In the genomic region with DNA sequence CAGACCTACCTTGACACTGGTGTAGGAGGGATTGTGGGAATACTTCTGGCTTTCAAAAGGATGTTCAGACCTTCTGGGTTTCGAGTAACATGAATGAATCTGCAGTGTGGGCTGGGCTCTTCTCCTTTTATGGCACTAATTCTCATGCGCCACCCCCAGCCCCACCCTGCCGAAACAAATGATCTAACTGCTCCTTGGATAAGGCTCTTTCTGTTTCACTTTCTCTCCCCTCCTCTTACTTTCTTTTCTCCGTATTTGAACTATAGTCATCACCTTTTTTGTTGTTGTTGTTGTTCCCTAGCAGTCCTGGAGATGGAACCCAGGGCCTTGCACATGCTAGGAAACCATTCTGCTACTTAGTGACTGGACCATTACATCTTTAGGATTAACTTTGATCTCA, we compare ENCODE assay signal across 21 mouse cellular contexts. TPM values are rescaled to one million over a fixed set of nuclear protein-coding genes. Genes with fewer than 3 reads are reported as not detected.
DNase-seq lines count a peak whose midpoint lies in the region; ATAC-seq lines count a peak whose summit lies in the region.
"Had no signal": no experiment of that assay in that cellular context is flagged by ENCODE, and none has a peak within 500 bp of the region (broad histone marks: within the 10 kb centered on the region; RNA-seq: fewer than 3 reads in every experiment).

No protein-coding gene starts in this region.

- H3K36me3 ChIP-seq in intestine, embryonic 15.5 days = no peaks in the 10 kb centered on the region
- H3K36me3 ChIP-seq: hindbrain, embryonic 12.5 days had no signal

- H3K4me1 ChIP-seq in intestine, embryonic 15.5 days (replicated peaks) = no peaks in the 10 kb centered on the region
- H3K4me1 ChIP-seq: hindbrain, embryonic 12.5 days had no signal

- H3K4me3 ChIP-seq in intestine, embryonic 15.5 days (replicated peaks) = no peak overlapping the region
- H3K4me3 ChIP-seq: hindbrain, embryonic 12.5 days; myocyte had no signal

- WGBS in intestine, embryonic 15.5 days = 50% methylated on average over 4 of the region's 4 CpGs

- H3K9ac ChIP-seq in intestine, embryonic 15.5 days = no peak overlapping the region
- H3K9ac ChIP-seq: hindbrain, embryonic 12.5 days had no signal

- peak; percentile 68 for DNase-seq in CD4-positive helper T cell, adult 2 months (ENCODE audit: low read depth, low spot score)
- DNase-seq in ZHBTc4 (ENCODE audit: low read depth, low spot score) = peak; percentile 9
- DNase-seq in layer of hippocampus, adult 11-12 months (ENCODE audit: low spot score) = no peak
- no peak for DNase-seq in kidney, postnatal 36 days
- no peak for DNase-seq in thymus, postnatal 14 days
- no peak for DNase-seq in left cerebral cortex, postnatal 14 days (ENCODE audit: low spot score in 2 of 2)
- DNase-seq: adrenal gland, postnatal 25 days; cerebellum, adult 9-11 months; gastrocnemius, postnatal 25 days; kidney, adult 11 months; lung, postnatal 10 days; spleen, adult 18-20 months; thymus, postnatal 36 days had no signal

- H3K4me2 ChIP-seq in intestine, embryonic 15.5 days (replicated peaks) = no peak overlapping the region; the same call in 1 of the 2 replicates
- H3K4me2 ChIP-seq: hindbrain, embryonic 12.5 days; midbrain, embryonic 11.5 days had no signal

- no peak overlapping the region for H3K27ac ChIP-seq in intestine, embryonic 15.5 days
- H3K27ac ChIP-seq: hindbrain, embryonic 12.5 days; kidney, postnatal 0 days had no signal

- no peaks in the 10 kb centered on the region for H3K9me3 ChIP-seq in intestine, embryonic 15.5 days
- H3K9me3 ChIP-seq: hindbrain, embryonic 12.5 days had no signal

- H3K27me3 ChIP-seq in intestine, embryonic 15.5 days (replicated peaks) = no peaks in the 10 kb centered on the region
- H3K27me3 ChIP-seq: hindbrain, embryonic 12.5 days had no signal

- peak; percentile 62; the same call in 1 of the 2 replicates for ATAC-seq in intestine, embryonic 15.5 days
- peak; percentile 52; the same call in 1 of the 2 replicates for ATAC-seq in megakaryocyte-erythroid progenitor cell, adult 5-6 weeks (replicated peaks; ENCODE audit: low FRiP score, low TSS enrichment, poor library complexity, severe bottlenecking)

- intact Hi-C loops in left cerebral cortex, postnatal 14 days (cut with DNase I) = no loop called here

RNA-seq across cellular contexts. Expression of gene Casr, which starts 36.3 kb away (rescaled TPM):
- 0.06 and 0.10 TPM in 2 replicates for polyA plus RNA-seq in intestine, embryonic 15.5 days (2015; fragmentation: Nextera tagmentation; extraction: Ambion mirVana)
- total RNA-seq in megakaryocyte-erythroid progenitor cell, adult 5-6 weeks (2014; fragmentation: Nextera tagmentation) = not detected in 2 replicates
- total RNA-seq in megakaryocyte-erythroid progenitor cell, adult 5-6 weeks (2017) = not detected in 2 replicates
- 1 to 10 TPM; 3.3 to 7.1 TPM for total RNA-seq in left cerebral cortex, postnatal 14 days (2021)
- total RNA-seq: adrenal gland, postnatal 25 days had no signal
- polyA plus RNA-seq: heart, embryonic 14.5 days; liver, embryonic 16.5 days had no signal

Comparison
In these comparisons a context has a peak if more than half of its experiments do, and no peak if none do; other contexts are left out.
1. DNase-seq: peak in CD4-positive helper T cell, adult 2 months (single experiment) and ZHBTc4 (single experiment); none in layer of hippocampus, adult 11-12 months (single experiment), kidney, postnatal 36 days (0 of 2), thymus, postnatal 14 days (single experiment) and left cerebral cortex, postnatal 14 days (0 of 2).